Mouse (Mus musculus) hindbrain, embryonic 15.5 days (tissue): Measurements from ENCODE around the gene Oxtr. TPM values are rescaled to one million over a fixed set of nuclear protein-coding genes. Genes with fewer than 3 reads are reported as not detected.
A peak's percentile ranks its signal among the peaks of the same experiment; 100 is the strongest.

Experiments
- ATAC-seq: fragments of 200-750 bp; cut with Nextera tagmentation; 2 replicates; pipeline ENCODE4 v1.8.0; 2017; ENCODE audit warnings: low read depth, moderate number of reproducible peaks, moderate TSS enrichment; ENCODE audit not compliant: low FRiP score
- H3K27ac ChIP-seq: fragments of 300-500 bp; sonication (generic); replicated peaks from 2 replicates; pipeline ENCODE4 v1.5.1; 2015; ENCODE audit warnings: mild to moderate bottlenecking, inconsistent platforms
- H3K27me3 ChIP-seq: fragments of 300-500 bp; sonication (generic); 2 replicates; pipeline ENCODE4 v1.6.1; 2015; ENCODE audit warnings: control low read depth, inconsistent platforms
- H3K36me3 ChIP-seq: fragments of 300-500 bp; sonication (generic); 2 replicates; pipeline ENCODE4 v1.6.1; 2015; ENCODE audit warnings: control low read depth, inconsistent platforms
- H3K4me1 ChIP-seq: fragments of 300-500 bp; sonication (generic); replicated peaks from 2 replicates; pipeline ENCODE4 v1.6.1; 2015; ENCODE audit warnings: control low read depth, inconsistent platforms
- H3K4me2 ChIP-seq: fragments of 300-500 bp; sonication (generic); 2 replicates; pipeline ENCODE4 v1.6.1; 2015; ENCODE audit warnings: moderate library complexity, mild to moderate bottlenecking, inconsistent platforms
- H3K4me3 ChIP-seq: fragments of 300-500 bp; sonication (generic); 2 replicates; pipeline ENCODE4 v1.5.1; 2015; ENCODE audit warnings: mild to moderate bottlenecking, inconsistent platforms
- H3K9ac ChIP-seq: fragments of 300-500 bp; sonication (generic); 2 replicates; pipeline ENCODE4 v1.6.1; 2015; ENCODE audit warnings: inconsistent platforms
- H3K9me3 ChIP-seq: fragments of 300-500 bp; sonication (generic); 2 replicates; pipeline ENCODE4 v1.6.1; 2016; ENCODE audit warnings: control low read depth, inconsistent platforms
- WGBS: fragments of 180-500 bp; shearing (Covaris S2); methylation state at CpG from one replicate; pipeline ENCODE4 v1.1.7; 2015; 5-methylcytosine and 5-hydroxymethylcytosine counted together
- polyA plus RNA-seq: library from polyadenylated mRNA; unstranded; fragments of >200 nt; fragmentation: Nextera tagmentation; extraction: Ambion mirVana; gene quantifications from 2 replicates; pipeline ENCODE4 v1.2.1, GENCODE M21; 2015

Oxtr gene
- polyA plus RNA-seq, 1 experiment from 2014 or later: 1.7 TPM

- H3K27ac ChIP-seq: no peak overlapping the region
- ATAC-seq: no peak
These were observed 5.4 kb downstream of the Oxtr start for GRCm38 (mm10) chr6:112484316-112484715.

GRCm38 (mm10) chr6:112479861-112480260, 9.9 kb downstream of the Oxtr start:
- no peak overlapping the region for H3K4me2 ChIP-seq
- H3K4me1 ChIP-seq: no peaks in the 10 kb centered on the region
- H3K9ac ChIP-seq: no peak overlapping the region
- ATAC-seq: no peak
- no peak overlapping the region for H3K4me3 ChIP-seq
- WGBS: 55% methylated on average over 13 of the region's 13 CpGs
- no peaks in the 10 kb centered on the region for H3K9me3 ChIP-seq
- no peak overlapping the region for H3K27ac ChIP-seq
- H3K27me3 ChIP-seq: no peaks in the 10 kb centered on the region
- no peaks in the 10 kb centered on the region for H3K36me3 ChIP-seq

More at GRCm38 (mm10) chr6:112484316-112484715, 5.4 kb downstream of the Oxtr start:
- no peak overlapping the region for H3K4me3 ChIP-seq
- WGBS: 8% methylated on average over 4 of the region's 4 CpGs
- no peak overlapping the region for H3K4me2 ChIP-seq
- H3K9ac ChIP-seq: no peak overlapping the region
- H3K27me3 ChIP-seq: peaks cover 22% of the 10 kb centered on the region
- H3K36me3 ChIP-seq: no peaks in the 10 kb centered on the region
- peaks cover 7% of the 10 kb centered on the region for H3K4me1 ChIP-seq
- H3K9me3 ChIP-seq: no peaks in the 10 kb centered on the region

GRCm38 (mm10) chr6:112471644-112472043, 18.1 kb downstream of the Oxtr start:
- H3K4me3 ChIP-seq: no peak overlapping the region
- ATAC-seq: no peak
- WGBS: 94% methylated on average over 4 of the region's 4 CpGs

GRCm38 (mm10) chr6:112466001-112466400, 23.7 kb downstream of the Oxtr start:
- H3K27ac ChIP-seq: no peak overlapping the region
- no peak for ATAC-seq
- no peaks in the 10 kb centered on the region for H3K27me3 ChIP-seq
- H3K4me1 ChIP-seq: no peaks in the 10 kb centered on the region
- no peak overlapping the region for H3K4me2 ChIP-seq
- no peaks in the 10 kb centered on the region for H3K9me3 ChIP-seq
- H3K36me3 ChIP-seq: no peaks in the 10 kb centered on the region
- no peak overlapping the region for H3K4me3 ChIP-seq
- H3K9ac ChIP-seq: no peak overlapping the region

More at GRCm38 (mm10) chr6:112471644-112472043, 18.1 kb downstream of the Oxtr start:
- Histone ChIP-seq H3K4me2 (no peak overlapping the region), H3K27ac (no peak overlapping the region), H3K27me3 (no peaks in the 10 kb centered on the region), H3K9me3 (no peaks in the 10 kb centered on the region), H3K9ac (no peak overlapping the region), H3K36me3 (no peaks in the 10 kb centered on the region), H3K4me1 (no peaks in the 10 kb centered on the region)

- H3K27me3 ChIP-seq: no peaks in the 10 kb centered on the region
- no peaks in the 10 kb centered on the region for H3K9me3 ChIP-seq
- no peaks in the 10 kb centered on the region for H3K36me3 ChIP-seq
- H3K9ac ChIP-seq: no peak overlapping the region
- no peak for ATAC-seq
- H3K4me1 ChIP-seq: no peaks in the 10 kb centered on the region
- H3K27ac ChIP-seq: no peak overlapping the region
- 86% methylated on average over 3 of the region's 3 CpGs for WGBS
- H3K4me3 ChIP-seq: no peak overlapping the region
- H3K4me2 ChIP-seq: no peak overlapping the region
These were observed 24.3 kb downstream of the Oxtr start for GRCm38 (mm10) chr6:112465441-112465840.

GRCm38 (mm10) chr6:112463331-112463730, 26.4 kb downstream of the Oxtr start:
- H3K27me3 ChIP-seq: no peaks in the 10 kb centered on the region
- no peak overlapping the region for H3K9ac ChIP-seq
- no peak for ATAC-seq
- no peaks in the 10 kb centered on the region for H3K9me3 ChIP-seq
- no peak overlapping the region for H3K4me3 ChIP-seq
- WGBS: 90% methylated on average over 6 of the region's 6 CpGs
- no peaks in the 10 kb centered on the region for H3K36me3 ChIP-seq
- H3K4me2 ChIP-seq: no peak overlapping the region
- H3K4me1 ChIP-seq: no peaks in the 10 kb centered on the region
- no peak overlapping the region for H3K27ac ChIP-seq

GRCm38 (mm10) chr6:112461459-112461858, 28.3 kb downstream of the Oxtr start:
- no peak for ATAC-seq
- Histone ChIP-seq H3K9me3 (no peaks in the 10 kb centered on the region), H3K27me3 (no peaks in the 10 kb centered on the region), H3K36me3 (no peaks in the 10 kb centered on the region), H3K4me1 (no peaks in the 10 kb centered on the region), H3K9ac (no peak overlapping the region), H3K27ac (no peak overlapping the region), H3K4me2 (no peak overlapping the region), H3K4me3 (no peak overlapping the region)
- WGBS: 94% methylated on average over 5 of the region's 5 CpGs

- Histone ChIP-seq H3K9me3 (no peaks in the 10 kb centered on the region), H3K9ac (no peak within 1 kb of the TSS), H3K36me3 (no peaks in the 10 kb centered on the region), H3K27me3 (no peaks in the 10 kb centered on the region), H3K4me3 (no peak within 1 kb of the TSS), H3K27ac (no peak within 1 kb of the TSS), H3K4me2 (no peak within 1 kb of the TSS), H3K4me1 (no peaks in the 10 kb centered on the region)
- peak; percentile 27; the same call in 1 of the 2 replicates for ATAC-seq
- WGBS: 71% methylated on average over 12 of the region's 12 CpGs
These were observed 30.4 kb downstream of the Oxtr start, which contains the start of gene Cav3 for GRCm38 (mm10) chr6:112459341-112459749. Gene Cav3, plus strand, starts transcription at chr6:112459505.

GRCm38 (mm10) chr6:112445675-112446074, 44.1 kb downstream of the Oxtr start:
- 92% methylated on average over 3 of the region's 3 CpGs for WGBS
- no peak overlapping the region for H3K4me2 ChIP-seq
- H3K4me1 ChIP-seq: no peaks in the 10 kb centered on the region
- H3K4me3 ChIP-seq: no peak overlapping the region
- ATAC-seq: no peak
- no peaks in the 10 kb centered on the region for H3K36me3 ChIP-seq
- H3K27me3 ChIP-seq: no peaks in the 10 kb centered on the region
- H3K27ac ChIP-seq: no peak overlapping the region
- no peak overlapping the region for H3K9ac ChIP-seq
- no peaks in the 10 kb centered on the region for H3K9me3 ChIP-seq

- H3K9ac ChIP-seq: no peak overlapping the region
- no peak overlapping the region for H3K27ac ChIP-seq
- no peaks in the 10 kb centered on the region for H3K9me3 ChIP-seq
- H3K4me3 ChIP-seq: no peak overlapping the region
- H3K27me3 ChIP-seq: no peaks in the 10 kb centered on the region
- H3K36me3 ChIP-seq: no peaks in the 10 kb centered on the region
- WGBS: 72% methylated on average over 6 of the region's 6 CpGs
- H3K4me2 ChIP-seq: no peak overlapping the region
- no peak for ATAC-seq
- no peaks in the 10 kb centered on the region for H3K4me1 ChIP-seq
These were observed 63.6 kb downstream of the Oxtr start for GRCm38 (mm10) chr6:112426018-112426732.

- Histone ChIP-seq H3K4me3 (no peak overlapping the region), H3K9ac (no peak overlapping the region), H3K4me1 (no peaks in the 10 kb centered on the region), H3K36me3 (no peaks in the 10 kb centered on the region), H3K4me2 (no peak overlapping the region), H3K27ac (no peak overlapping the region), H3K9me3 (no peaks in the 10 kb centered on the region), H3K27me3 (no peaks in the 10 kb centered on the region)
- 82% methylated on average over 8 of the region's 8 CpGs for WGBS
- ATAC-seq: no peak
These were observed 65.8 kb downstream of the Oxtr start for GRCm38 (mm10) chr6:112423746-112424501.
